Mouse (Mus musculus) right cerebral cortex, postnatal 4 days (tissue): Measurements from ENCODE around the gene Macf1.

Experiments
- DNase-seq: peaks from one replicate; pipeline ENCODE4 v3.0.0-alpha.2; 2022

Gene Macf1

DNA sequence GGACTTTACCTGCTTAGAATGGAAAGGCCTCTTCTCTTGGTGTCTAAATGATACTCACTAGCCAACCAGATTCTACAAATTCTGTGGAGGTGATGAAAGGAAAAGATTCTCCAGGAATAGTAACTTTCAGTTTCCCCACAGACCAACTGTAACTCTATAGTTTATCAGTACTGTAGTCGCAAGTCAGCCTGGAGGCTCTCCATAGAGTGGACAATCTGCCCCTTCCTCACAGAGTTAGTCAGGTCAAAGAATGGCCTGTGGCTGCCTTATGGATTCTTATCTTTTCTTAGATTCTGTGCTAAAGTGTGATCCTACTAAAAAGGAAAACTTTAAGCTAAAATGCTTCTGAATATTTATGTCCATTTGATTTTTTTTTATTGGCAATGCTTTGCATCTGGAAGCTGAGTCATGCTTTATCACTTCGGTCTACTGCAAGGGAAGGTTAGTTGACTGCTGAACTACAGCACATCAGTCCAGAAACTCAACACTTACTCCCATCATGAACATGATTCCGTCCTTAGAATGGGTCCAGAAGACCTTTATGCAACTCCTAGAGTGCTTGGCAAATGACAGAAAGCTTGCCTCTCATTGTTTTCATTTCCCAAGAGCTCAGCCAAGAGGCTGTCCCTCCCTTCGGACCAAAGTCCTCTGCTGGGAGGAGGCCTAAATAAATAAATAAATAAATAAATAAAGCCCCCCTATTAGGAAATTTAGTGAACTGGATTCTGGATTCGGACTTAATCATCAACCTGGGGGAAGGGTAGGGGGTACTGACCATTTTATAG lies 256.1 kb downstream of the Macf1 start:
- no peak for DNase-seq

GRCm38 (mm10) chr4:123427271-123427899 lies 256.8 kb downstream of the Macf1 start:
- DNase-seq, result no peak

GRCm38 (mm10) chr4:123426429-123427080 lies 257.6 kb downstream of the Macf1 start:
- no peak for DNase-seq

DNA sequence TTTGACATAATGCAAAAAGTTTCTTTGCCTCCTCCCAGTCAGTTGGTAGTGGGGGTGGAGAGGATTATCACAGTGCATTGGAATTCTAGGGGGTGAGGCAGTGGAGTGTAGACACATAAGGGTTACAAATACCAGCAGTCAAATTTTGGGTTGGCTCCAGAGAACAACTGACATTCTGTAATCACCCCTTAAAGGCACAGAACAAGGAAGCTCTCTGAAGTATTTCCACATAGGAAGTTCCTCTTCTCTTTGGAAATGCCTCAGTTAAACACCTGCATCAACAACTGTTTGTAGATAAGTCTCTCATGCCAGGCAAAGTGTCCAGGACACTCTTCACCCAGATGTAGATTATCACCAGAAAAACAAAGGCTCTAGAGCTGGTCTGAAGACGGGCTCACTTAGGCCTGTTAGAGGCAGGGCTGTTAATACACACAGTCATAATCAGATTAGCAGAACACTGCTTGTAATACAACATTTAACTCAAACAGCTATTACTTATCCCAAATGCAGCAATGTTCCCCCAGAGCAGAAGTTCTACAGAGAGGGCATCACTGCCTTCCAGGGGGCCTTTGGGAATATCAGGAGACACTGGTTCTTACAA lies 258.4 kb downstream of the Macf1 start:
- no peak for DNase-seq

DNA sequence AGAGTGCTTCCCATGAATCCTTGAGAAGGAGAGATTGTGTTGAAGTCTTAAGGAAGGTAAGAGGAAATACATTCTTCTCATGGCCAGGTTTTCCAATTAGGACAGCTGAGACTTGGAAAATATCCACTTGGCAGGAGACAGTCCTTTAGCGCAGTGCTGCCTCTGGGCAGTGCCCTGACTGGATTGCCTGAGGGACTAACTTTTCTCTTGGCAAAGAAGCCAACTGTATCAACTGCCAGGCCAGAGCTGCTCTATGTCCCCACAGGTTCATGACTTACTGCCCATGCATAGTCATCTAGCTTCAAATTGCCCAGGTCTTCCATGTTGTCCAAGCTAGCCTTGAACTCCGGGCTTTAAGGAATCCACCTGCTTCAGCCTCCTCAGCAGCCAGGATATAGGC lies 260.1 kb downstream of the Macf1 start:
- no peak for DNase-seq

DNA sequence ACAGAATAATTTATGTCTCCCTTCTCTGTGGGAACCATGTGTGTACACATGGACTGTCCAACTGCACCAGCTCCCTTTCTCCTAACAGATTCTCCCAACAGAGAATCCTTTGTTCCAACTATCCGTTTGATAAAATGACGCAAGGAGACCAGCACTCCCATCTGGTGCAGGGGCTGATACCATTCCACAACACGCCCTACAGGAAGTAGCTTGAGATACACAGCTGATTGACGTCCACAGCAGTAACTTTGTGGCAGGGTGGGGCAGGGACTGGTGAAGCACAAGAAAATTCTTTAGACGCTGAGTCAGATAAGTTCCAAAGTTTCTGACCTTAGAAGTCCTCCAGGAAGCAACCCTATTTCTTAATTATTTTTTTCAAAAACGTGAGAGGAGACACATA lies 261.3 kb downstream of the Macf1 start:
- no peak for DNase-seq

DNA sequence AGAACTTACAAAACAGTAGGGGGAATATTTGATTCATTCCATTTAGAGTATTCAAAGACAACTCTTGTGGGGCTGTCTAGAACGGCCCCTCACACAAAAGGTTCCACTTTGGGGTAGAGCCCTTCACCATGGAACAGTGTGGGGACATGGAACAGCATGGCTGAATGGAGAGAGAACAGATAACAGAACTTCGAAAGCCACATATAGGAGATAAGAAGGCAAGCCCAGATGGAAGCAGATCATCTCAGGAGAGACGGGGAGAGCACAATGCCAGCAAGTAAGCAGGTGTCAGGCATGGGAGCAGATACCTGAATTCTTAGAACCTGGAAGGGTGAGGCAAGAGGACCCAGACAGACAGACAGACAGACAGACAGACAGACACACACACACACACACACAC lies 266.1 kb downstream of the Macf1 start:
- DNase-seq, result no peak

DNA sequence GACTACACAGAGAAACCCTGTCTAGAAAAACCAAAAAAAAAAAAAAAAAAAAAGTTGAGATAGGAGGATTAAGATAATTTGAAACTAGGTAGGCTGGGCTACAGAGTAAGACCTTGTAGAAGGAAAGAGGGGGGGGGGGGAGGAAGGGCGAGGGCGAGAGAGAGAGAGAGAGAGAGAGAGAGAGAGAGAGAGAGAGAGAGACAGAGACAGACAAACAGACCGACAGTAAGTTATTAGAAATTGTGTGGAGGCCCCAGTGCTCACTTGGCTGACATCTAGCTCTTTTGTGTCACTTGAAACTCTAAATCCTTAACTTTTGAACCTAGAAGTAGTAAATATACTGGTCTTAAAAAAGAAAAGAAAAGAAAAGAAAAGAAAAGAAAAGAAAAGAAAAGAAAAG lies 266.7 kb downstream of the Macf1 start:
- no peak for DNase-seq

DNA sequence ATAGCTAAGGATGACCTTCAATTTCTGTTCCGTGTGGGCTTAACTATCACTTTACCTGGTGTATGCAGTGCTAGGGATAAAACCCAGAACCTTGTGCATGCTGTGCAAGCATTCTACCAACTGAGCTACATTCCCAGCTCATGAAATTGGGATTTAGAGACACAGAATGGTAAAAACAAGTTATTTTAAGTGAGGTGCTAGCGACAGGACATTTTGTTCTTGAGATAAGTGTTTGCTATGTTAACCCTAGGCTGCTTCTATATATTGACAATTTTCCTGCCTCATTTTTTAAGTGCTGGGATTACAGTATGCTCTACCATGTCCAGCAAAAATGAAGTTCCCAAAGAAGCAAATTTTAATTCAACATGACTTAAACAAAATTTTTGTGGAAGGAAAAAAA lies 267.3 kb downstream of the Macf1 start:
- no peak for DNase-seq

DNA sequence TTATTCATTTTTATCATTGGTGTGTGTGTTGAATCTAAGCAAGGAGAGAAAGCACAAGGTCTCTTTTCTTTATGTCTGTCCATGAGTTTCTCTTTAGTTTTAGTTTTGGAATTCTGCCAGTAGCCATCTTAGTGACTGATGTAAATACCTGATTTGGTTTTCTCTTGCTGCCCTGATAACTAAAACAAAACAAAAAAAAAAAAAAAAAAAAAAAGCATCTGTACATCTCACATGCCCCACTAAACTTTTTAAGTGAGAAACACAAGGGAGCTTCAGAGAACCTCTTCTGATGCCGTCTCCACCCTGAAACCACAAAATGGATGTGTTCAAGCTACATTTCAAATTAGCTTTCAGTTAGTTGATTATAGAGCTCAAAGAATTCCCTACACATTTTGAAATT lies 268.6 kb downstream of the Macf1 start:
- DNase-seq, result no peak

DNA sequence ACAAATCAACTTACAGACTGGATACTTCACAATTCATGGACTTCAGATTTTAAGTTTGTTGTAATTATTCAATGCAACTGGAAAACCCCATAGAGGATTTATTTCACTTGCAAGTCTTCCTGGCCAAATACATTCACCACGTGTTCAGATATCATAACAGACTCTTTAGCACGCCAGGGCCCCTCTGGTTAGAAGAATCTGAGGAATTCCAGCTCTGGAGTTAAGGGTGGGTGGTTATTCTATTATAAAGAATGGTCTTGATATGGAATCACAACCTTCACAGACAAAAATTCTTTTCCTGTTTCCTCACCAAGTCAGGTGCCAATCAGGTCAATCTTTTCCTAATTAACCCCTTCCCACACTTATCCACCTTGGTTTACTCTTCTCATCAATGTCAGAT lies 270.3 kb downstream of the Macf1 start:
- no peak for DNase-seq

DNA sequence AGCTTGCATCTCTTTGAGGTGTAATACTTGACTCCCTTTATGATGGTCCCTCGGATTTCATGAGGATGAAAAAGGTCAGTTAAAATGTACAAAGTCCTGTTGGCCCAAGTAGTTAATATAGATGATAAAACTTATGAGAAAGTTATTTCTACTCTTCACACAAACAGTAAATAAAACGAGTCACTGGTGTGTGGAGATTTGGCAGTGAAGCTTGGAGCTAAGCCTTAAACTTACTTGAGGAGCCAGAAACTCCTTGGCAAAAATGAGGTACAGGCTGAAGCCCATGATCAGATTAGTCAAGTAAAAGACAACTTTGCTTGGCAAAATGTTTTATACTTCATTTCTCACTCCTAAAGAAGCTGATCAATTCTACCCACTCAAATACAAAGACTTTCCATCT lies 271.2 kb downstream of the Macf1 start:
- DNase-seq, result no peak

GRCm38 (mm10) chr4:123412528-123412878 lies 271.7 kb downstream of the Macf1 start:
- no peak for DNase-seq

DNA sequence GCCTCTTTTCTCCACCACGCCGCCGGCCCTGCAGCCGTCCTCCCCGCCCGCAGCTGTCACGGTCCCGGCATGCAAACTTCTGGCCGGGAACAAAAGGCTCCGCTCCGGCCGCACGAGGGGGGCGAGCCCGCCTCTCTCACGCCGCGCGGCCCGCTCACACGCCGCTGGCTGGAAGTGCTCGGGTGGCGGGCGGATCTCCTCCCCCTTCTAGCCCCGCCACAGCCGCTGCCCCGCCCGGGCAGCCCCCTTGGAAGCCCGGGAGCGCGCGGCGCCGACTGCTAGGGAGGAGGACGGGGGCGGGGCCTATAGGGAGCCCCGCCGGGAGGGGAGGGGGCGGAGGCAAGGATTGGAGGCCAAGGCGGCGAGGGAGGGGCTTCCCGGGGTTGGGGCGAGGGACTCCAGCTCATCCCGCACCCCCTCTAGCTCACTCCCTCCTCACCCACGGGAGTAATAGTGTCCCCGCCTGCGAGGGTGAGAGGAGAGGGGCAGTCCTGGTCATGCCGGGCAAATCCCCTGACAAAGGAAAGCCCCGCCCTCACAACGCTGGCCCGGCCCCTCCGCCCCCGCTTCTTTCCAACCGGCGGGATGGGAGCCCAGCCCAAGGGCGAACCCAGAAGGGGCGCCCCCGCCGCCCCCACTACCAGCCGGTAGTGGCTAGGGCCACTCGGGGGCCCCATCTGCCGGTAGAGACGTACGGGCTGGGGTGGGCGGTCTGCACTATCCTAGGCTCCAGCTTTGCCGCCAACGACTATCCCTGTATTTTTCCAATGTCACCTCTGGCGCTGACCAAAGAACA lies 272.2 kb downstream of the Macf1 start:
- DNase-seq, result peak; percentile 90

DNA sequence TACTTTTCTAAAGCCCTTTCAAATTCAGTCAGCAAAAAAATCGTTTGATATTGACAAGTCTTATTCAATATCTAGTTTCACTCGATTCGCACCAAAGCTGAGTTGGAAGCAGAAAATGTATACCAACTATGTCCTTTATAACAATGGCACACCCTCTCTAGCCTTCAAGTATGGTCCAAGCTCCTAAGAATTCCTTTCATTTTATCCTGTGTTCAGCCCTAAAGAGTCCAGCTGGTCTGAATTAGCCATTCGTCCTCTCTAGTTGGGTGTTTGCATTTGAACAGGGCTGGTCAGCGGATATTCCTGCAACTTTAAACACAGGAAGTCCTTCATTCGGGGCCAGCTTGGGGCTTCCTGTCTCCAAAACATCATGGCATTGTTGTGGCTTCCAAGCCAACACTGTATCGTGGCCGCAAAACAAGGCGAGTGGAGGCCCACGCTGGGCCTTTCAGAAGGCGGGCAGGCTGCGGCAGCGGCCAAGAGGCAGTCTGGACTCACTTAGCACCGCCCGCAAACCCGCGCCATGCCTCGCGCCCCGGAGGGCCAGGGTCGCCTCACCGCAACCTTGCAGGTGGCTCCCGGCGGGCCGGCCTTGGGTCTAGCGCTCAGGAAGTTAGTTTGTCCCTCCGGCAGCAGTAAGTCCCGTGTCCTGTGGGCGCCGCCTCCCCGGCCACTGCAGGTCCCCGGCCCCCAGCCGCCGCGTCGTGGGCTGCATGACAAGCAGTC lies 273.0 kb downstream of the Macf1 start:
- DNase-seq, result no peak

- peak; percentile 36 for DNase-seq
These were observed 274.4 kb downstream of the Macf1 start for GRCm38 (mm10) chr4:123409752-123410151.

DNA sequence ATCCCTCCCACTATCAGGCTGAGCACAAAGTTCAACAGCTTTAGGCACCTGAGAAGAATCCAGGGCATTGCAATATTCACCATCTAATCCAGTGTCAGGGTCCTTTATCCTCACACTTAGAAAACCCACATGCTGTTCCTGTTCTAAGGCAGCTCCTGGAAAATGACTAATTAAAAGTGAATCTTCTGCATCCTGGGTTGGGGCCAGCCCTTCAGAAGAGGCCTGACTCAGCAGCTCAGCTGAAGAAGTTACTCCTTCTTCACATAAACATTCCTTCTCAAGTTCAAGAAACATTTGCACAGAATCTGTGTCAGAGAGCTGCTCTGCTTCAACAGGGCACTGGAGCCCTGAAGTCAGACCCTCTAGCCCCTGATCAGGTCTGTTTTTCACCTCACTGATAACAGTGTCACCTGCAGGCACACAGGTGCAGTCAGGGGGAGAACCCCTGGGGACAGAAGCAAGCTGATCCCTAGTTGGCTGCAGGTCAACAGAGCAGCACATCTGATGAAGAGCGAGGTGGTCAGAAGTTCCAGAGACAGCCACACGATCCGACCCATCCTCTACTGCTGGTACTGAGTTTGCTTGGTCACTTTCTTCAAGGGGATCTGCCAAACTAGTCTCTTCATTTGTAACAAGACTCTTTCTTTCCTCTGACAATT lies 275.0 kb downstream of the Macf1 start:
- no peak for DNase-seq

GRCm38 (mm10) chr4:123407792-123408191 lies 276.4 kb downstream of the Macf1 start:
- DNase-seq, result peak; percentile 12

- peak; percentile 39 for DNase-seq
These were observed 280.1 kb downstream of the Macf1 start for GRCm38 (mm10) chr4:123404056-123404455.

DNA sequence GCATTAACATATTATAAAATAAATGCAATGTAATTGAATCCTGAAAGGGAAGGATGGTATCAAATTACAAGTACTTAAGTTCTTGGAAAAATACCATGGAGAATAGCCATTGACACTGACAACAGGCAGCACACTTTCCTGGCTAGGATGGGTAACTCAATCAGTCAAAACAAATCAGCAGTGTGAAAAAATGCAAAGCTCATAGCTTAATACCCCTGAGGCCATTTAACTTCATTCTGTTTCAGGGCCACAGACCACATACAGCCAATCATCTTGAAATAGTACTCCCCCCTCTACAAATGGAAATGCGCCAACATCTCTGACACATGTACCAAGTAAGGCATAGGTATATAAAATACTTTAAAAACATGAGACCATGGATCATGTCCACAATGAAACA lies 281.9 kb downstream of the Macf1 start:
- DNase-seq, result no peak

DNA sequence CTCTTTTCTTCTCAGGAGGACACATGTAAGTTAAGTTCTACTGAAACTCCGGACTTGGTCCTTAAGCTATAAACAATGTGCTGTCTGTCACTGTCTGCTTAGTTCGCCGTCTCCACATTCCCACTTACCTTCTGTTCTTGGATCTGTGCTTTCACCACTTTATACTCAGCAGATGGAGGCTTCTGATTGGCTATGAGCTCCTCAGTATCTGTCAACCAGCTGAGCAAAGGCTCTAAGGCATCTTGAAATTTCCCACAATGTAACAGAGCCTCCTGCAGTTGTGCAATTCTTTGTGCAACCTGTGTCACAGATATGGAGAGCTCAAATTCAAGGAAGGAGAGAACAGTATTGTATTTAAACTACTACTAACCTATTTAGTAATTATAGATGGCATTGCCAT lies 282.9 kb downstream of the Macf1 start:
- no peak for DNase-seq
